Mouse (Mus musculus) cerebellum, postnatal 25 days (tissue): ENCODE measurements at regions not wholly inside any gene's neighbourhood (a gene's known extent, or its start where the extent isn't known, plus 50 kb on each side); places are given as distances from the start of the nearest gene placed in this dataset.

ENCODE experiments used
- DNase-seq, 2 experiments: peaks; one replicate each; pipeline ENCODE4 v3.0.0; 2021; ENCODE audit warnings: mixed read lengths in 2 of 2

DNA sequence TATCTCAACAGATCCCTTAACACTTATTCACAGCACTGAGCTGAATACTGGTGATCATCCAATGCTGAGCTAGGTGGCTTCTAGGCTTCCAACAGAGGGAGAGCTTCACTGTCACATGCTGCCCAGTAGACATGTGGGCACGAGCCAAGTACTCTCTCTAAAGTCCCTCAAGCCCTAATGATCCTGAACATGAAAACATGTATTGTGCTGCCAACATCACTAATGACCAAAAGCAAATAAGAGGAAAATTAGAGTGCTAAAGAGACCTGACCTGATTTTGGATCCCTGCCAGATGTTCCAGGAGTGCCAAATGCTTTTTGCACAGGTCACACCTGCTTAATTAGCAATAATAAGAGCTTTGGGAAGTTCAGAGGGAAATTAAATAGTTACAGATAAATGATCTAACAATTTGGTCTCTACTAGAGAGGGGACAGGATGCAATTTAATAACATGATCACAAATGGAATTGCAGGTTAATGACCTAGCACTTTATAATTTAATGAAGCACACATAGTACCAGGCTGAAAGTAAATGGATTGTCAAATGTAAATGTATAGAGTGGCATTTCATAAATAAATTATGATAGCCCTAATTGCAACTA lies 215.6 kb upstream of the Ins1 start:
- DNase-seq = no peak

DNA sequence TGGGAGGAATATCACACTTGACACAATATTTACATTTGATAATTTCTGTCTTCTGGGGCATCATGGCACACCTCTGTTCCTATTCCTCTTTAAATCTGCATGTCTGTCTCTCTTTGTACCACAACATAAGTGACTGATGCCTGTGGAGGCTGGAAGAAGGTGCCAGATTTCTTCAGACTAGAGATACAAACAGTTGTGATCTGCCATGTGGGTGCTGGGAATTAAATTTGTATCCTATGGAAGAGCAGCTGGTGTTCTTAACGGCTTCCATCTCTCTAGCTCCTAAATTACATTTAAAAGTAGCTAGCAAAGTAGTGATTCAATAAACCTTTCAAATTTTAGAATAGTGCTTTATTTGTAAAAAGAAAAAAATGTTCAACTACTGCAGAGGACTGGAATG lies 195.3 kb upstream of the Ins1 start:
- DNase-seq = no peak

DNA sequence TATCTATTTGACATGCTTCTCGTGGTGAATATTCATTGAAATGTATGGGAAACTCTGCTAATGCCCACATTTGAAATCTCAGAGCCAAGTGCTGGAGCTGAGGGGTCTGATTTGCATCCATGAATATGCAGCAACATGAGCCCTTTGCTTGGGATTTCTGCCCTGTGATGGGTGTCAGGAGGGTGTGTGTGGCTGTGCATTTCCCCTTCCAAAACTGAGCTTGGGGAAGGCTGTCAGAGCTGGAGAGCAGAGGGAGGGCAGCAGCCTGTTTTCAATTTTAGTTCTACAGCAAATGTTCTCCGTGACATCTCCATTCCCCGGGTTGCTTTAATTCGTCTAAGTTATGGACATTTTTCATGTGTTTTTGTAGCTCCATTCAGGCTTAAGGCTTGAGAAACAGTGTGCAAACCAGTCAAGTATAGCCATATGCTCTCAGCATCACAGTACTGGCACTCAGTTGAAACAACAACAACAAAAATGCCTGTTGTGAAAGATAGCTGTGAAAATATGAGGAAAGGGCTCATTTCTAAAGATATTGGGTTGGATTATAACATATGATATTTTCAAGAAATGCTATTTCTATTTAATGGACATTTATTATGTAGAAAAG lies 194.1 kb upstream of the Ins1 start:
- DNase-seq = no peak

DNA sequence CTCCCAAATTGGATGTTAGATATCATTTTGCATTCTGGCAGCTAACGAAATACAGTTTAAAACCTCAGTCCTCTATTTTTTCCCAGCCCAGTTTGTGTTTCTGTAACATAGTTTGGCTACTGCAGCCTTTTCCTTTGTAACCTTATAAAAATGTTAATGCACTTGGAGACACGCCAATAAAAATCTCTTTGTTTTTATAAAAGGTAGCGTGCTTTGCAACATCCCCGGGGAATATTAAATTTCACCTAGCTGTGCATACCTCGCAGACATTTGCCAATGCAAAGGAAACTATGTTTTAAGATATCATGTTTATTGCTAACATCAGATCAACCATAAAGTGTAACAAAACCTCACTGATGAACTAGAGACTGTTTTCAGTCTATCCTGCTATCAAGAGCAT lies 192.9 kb upstream of the Ins1 start:
- DNase-seq = no peak

DNA sequence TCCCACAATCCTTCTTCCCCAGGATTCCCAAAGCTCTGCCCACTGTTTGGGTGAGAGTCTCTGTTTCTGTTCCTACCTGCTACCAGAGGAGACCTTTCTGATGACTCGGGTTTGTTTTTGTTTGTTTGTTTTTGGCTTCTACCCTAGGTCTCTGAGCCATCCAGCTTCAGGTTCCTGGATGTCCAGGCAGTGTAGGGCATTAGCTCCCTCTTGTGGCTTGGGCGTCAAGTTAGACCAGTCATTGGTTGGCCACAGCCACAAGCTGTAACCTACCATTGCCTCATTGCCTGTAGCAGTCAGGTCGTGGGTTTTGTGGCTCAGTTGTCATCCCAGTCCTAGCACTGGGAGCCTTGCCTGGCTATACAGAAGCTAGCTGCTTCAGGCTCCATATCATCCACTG lies 185.1 kb upstream of the Ins1 start:
- no peak for DNase-seq

DNA sequence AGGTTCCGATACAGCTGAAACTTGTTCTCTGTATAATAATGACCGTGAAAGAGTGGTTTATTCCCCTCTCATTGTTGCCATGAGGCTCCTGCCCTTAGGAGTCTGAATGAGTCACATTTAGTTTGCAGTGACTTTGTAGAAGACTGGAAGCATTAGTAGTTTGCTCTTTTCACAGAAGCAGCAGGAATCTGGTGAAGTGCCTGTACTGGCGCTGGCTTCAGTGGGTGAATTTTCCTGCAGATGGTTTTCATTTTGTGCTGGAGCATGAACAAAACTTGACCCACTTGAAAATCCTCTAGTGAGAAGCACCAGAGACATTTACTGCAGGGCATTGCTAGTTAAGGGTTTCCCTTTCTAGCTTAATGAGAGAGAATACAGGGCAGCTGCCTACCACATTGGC lies 151.7 kb upstream of the Ins1 start:
- peak in 1 of 2 experiments; percentile 7 for DNase-seq
